Mouse (Mus musculus): Measurements from ENCODE around the gene Prim1.
"Not testable (repeated sequence)": the region's sequence is repeated elsewhere in the genome, so short reads cannot be mapped to it uniquely, and the experiment has no call there.

The Prim1 gene

GRCm38 (mm10) chr10:128037921-128038320 is 23.0 kb downstream of the Prim1 start:
- no peak for DNase-seq (ENCODE audit: low spot score in 2 of 2)

- DNase-seq (ENCODE audit: low spot score in 2 of 2), result no peak
These were observed 24.2 kb downstream of the Prim1 start for GRCm38 (mm10) chr10:128039167-128039566.

- DNase-seq (ENCODE audit: low spot score in 2 of 2), result no peak
These were observed 24.9 kb downstream of the Prim1 start for GRCm38 (mm10) chr10:128039858-128040257.

- no peak for DNase-seq (ENCODE audit: low spot score in 2 of 2)
These were observed 25.3 kb downstream of the Prim1 start for GRCm38 (mm10) chr10:128040293-128040692.

- no peak for DNase-seq (ENCODE audit: low spot score in 2 of 2)
These were observed 26.7 kb downstream of the Prim1 start for GRCm38 (mm10) chr10:128041636-128042035.

GRCm38 (mm10) chr10:128042466-128042865 is 27.5 kb downstream of the Prim1 start:
- no peak for DNase-seq (ENCODE audit: low spot score in 2 of 2)

- no peak for DNase-seq (ENCODE audit: low spot score in 2 of 2)
These were observed 28.3 kb downstream of the Prim1 start for GRCm38 (mm10) chr10:128043041-128043835.

GRCm38 (mm10) chr10:128048157-128048556 is 33.2 kb downstream of the Prim1 start:
- no peak for DNase-seq (ENCODE audit: low spot score in 2 of 2)

- no peak for DNase-seq (ENCODE audit: low spot score in 2 of 2)
These were observed 34.8 kb downstream of the Prim1 start for GRCm38 (mm10) chr10:128049741-128050140.

GRCm38 (mm10) chr10:128050355-128050754 is 35.4 kb downstream of the Prim1 start:
- no peak for DNase-seq (ENCODE audit: low spot score in 2 of 2)

- no peak for DNase-seq (ENCODE audit: low spot score in 2 of 2)
These were observed 36.6 kb downstream of the Prim1 start for GRCm38 (mm10) chr10:128051589-128051988.

GRCm38 (mm10) chr10:128052136-128052535 is 37.2 kb downstream of the Prim1 start:
- DNase-seq (ENCODE audit: low spot score in 2 of 2), result not testable (repeated sequence)

GRCm38 (mm10) chr10:128053001-128053400 is 38.0 kb downstream of the Prim1 start:
- DNase-seq (ENCODE audit: low spot score in 2 of 2), result no peak

- no peak for DNase-seq (ENCODE audit: low spot score in 2 of 2)
These were observed 43.2 kb downstream of the Prim1 start for GRCm38 (mm10) chr10:128058184-128058583.

GRCm38 (mm10) chr10:128058601-128059151 is 43.7 kb downstream of the Prim1 start, which contains the start of gene Ptges3:
Gene Ptges3, plus strand, starts transcription at chr10:128058954.
- DNase-seq (ENCODE audit: low spot score in 2 of 2), result peak; percentile 92 to 96

- DNase-seq (ENCODE audit: low spot score in 2 of 2), result peak in 1 of 2 experiments; percentile 30
These were observed 44.4 kb downstream of the Prim1 start for GRCm38 (mm10) chr10:128059207-128059981.

- no peak for DNase-seq (ENCODE audit: low spot score in 2 of 2)
These were observed 46.1 kb downstream of the Prim1 start for GRCm38 (mm10) chr10:128061109-128061508.

- no peak for DNase-seq (ENCODE audit: low spot score in 2 of 2)
These were observed 47.4 kb downstream of the Prim1 start for GRCm38 (mm10) chr10:128062221-128062989.

GRCm38 (mm10) chr10:128066072-128066471 is 51.1 kb downstream of the Prim1 start:
- no peak for DNase-seq (ENCODE audit: low spot score in 2 of 2)

- DNase-seq (ENCODE audit: low spot score in 2 of 2), result no peak
These were observed 54.2 kb downstream of the Prim1 start for GRCm38 (mm10) chr10:128069201-128069600.

- DNase-seq (ENCODE audit: low spot score in 2 of 2), result not testable (repeated sequence)
These were observed 55.5 kb downstream of the Prim1 start for GRCm38 (mm10) chr10:128070432-128070831.

- not testable (repeated sequence) for DNase-seq (ENCODE audit: low spot score in 2 of 2)
These were observed 63.3 kb downstream of the Prim1 start for GRCm38 (mm10) chr10:128078269-128078668.

Data from left cerebral cortex, adult 9 months (tissue).